Mouse (Mus musculus) Patski (cell line): Measurements from ENCODE around the gene Ctr9. TPM values are rescaled to one million over a fixed set of nuclear protein-coding genes. Genes with fewer than 3 reads are reported as not detected.

Experiments used
- ATAC-seq: fragments of 100-300 bp; one replicate; pipeline ENCODE4 v1.8.0; 2021
- CTCF ChIA-PET: fragments of 350-600 bp; sonication (Branson Sonifier 250); formaldehyde crosslinking; loops from one replicate; lab custom pipeline; 2022; ENCODE audit warnings: inconsistent platforms; lab: Charles Lee
- POLR2A ChIA-PET: fragments of 350-600 bp; sonication (Branson Sonifier 250); formaldehyde crosslinking; loops from one replicate; lab custom pipeline; 2022; ENCODE audit warnings: antibody characterized with exemption, inconsistent platforms; lab: Charles Lee
- DNase-seq: peaks from one replicate; pipeline ENCODE4 v3.0.0-alpha.2; 2011; ENCODE audit warnings: low read depth, low spot score
- H3K27me3 ChIP-seq: fragments of 371-371 bp; one replicate; pipeline ENCODE4 v1.5.1; 2021
- CTCF ChIP-seq: fragments of 100-300 bp; IDR thresholded peaks from one replicate; pipeline ENCODE4 v1.5.1; 2021
- in situ Hi-C: fragments of 300-500 bp; cut with MboI; formaldehyde crosslinking; loops from 3 replicates; pipeline ENCODE4 v1.11.1; 2018; ENCODE audit warnings: low pct_unique_long_range_greater_than_20kb, mixed read lengths
- polyA plus RNA-seq: library from polyadenylated mRNA; unstranded; gene quantifications from one replicate; pipeline ENCODE4 v1.2.3, GENCODE M21; 2021

Gene Ctr9
- polyA plus RNA-seq, 1 experiment from 2014 or later, result 44.1 TPM

- DNase-seq (no peak), ATAC-seq (no peak)
- CTCF ChIA-PET, result no interaction called here
- no peaks in the 10 kb centered on the region for H3K27me3 ChIP-seq
- TF ChIP-seq CTCF, result no peak
- POLR2A ChIA-PET, result no interaction called here
- in situ Hi-C loops, result no loop called here
These were observed 43.7 kb downstream of the Ctr9 start for GRCm38 (mm10) chr7:111072410-111072809.

GRCm38 (mm10) chr7:111075288-111075687 is 46.5 kb downstream of the Ctr9 start:
- H3K27me3 ChIP-seq, result no peaks in the 10 kb centered on the region
- TF ChIP-seq CTCF, result no peak
- in situ Hi-C loops, result no loop called here
- ATAC-seq (no peak), DNase-seq (no peak)
- POLR2A ChIA-PET, result no interaction called here
- CTCF ChIA-PET, result interaction anchor here (1.0 to 1.5 kb wide), 2 partner anchors 8 to 11 kb away, joined by 3 read pairs; no protein-coding TSS in a partner anchor

- TF ChIP-seq CTCF, result no peak
- CTCF ChIA-PET, result no interaction called here
- POLR2A ChIA-PET, result no interaction called here
- ATAC-seq (no peak), DNase-seq (no peak)
- no peaks in the 10 kb centered on the region for H3K27me3 ChIP-seq
- in situ Hi-C loops, result no loop called here
These were observed 49.5 kb downstream of the Ctr9 start for GRCm38 (mm10) chr7:111078271-111078670.

GRCm38 (mm10) chr7:111080026-111080425 is 51.3 kb downstream of the Ctr9 start:
- ChIA-PET POLR2A (no interaction called here), CTCF (no interaction called here)
- no peak for TF ChIP-seq CTCF
- no peak for ATAC-seq
- DNase-seq, result no peak
- in situ Hi-C loops, result no loop called here
- no peaks in the 10 kb centered on the region for H3K27me3 ChIP-seq

- ATAC-seq, result no peak
- no peak for DNase-seq
- no peak for TF ChIP-seq CTCF
- H3K27me3 ChIP-seq, result no peaks in the 10 kb centered on the region
- in situ Hi-C loops, result no loop called here
- ChIA-PET POLR2A (interaction anchor here (1.6 kb wide), 1 partner anchor 10 kb away, joined by 5 read pairs; no protein-coding TSS in a partner anchor), CTCF (no interaction called here)
These were observed 52.1 kb downstream of the Ctr9 start for GRCm38 (mm10) chr7:111080876-111081275.

- no peaks in the 10 kb centered on the region for H3K27me3 ChIP-seq
- ATAC-seq (peak; percentile 64), DNase-seq (no peak)
- in situ Hi-C loops, result no loop called here
- TF ChIP-seq CTCF, result no peak
- ChIA-PET CTCF (interaction anchor here (1.3 kb wide), 1 partner anchor 40 kb away, joined by 4 read pairs; no protein-coding TSS in a partner anchor), POLR2A (interaction anchor here (0.5 to 1.7 kb wide), 14 partner anchors 9 to 215 kb away, joined by 3 to 20 read pairs (median 4); no protein-coding TSS in a partner anchor)
These were observed 53.5 kb downstream of the Ctr9 start for GRCm38 (mm10) chr7:111082043-111082821.

- no peaks in the 10 kb centered on the region for H3K27me3 ChIP-seq
- ChIA-PET CTCF (interaction anchor here (0.8 to 1.4 kb wide), 4 partner anchors 8 to 158 kb away, joined by 3 to 4 read pairs (median 3); no protein-coding TSS in a partner anchor), POLR2A (interaction anchor here (0.7 to 1.7 kb wide), 13 partner anchors 9 to 1233 kb away, joined by 3 to 20 read pairs (median 4); no protein-coding TSS in a partner anchor)
- ATAC-seq, result peak; percentile 97
- DNase-seq, result peak; percentile 91
- in situ Hi-C loops, result no loop called here
- TF ChIP-seq CTCF, result no peak
These were observed 54.3 kb downstream of the Ctr9 start, which contains the start of gene Eif4g2 for GRCm38 (mm10) chr7:111082822-111083732. Eif4g2 (minus strand) TSS chr7:111083030.

- DNase-seq, result no peak
- no peaks in the 10 kb centered on the region for H3K27me3 ChIP-seq
- POLR2A ChIA-PET, result interaction anchor here (1.1 to 1.7 kb wide), 5 partner anchors 27 to 1232 kb away, joined by 3 to 20 read pairs (median 5); no protein-coding TSS in a partner anchor
- no peak for TF ChIP-seq CTCF
- no peak for ATAC-seq
- CTCF ChIA-PET, result interaction anchor here (0.8 to 1.4 kb wide), 3 partner anchors 9 to 157 kb away, joined by 3 read pairs; no protein-coding TSS in a partner anchor
- in situ Hi-C loops, result no loop called here
These were observed 55.0 kb downstream of the Ctr9 start for GRCm38 (mm10) chr7:111083733-111084120.

- CTCF ChIA-PET, result interaction anchor here (1.2 to 1.4 kb wide), 2 partner anchors 12 to 15 kb away, joined by 3 read pairs; no protein-coding TSS in a partner anchor
- no peaks in the 10 kb centered on the region for H3K27me3 ChIP-seq
- TF ChIP-seq CTCF, result no peak
- DNase-seq, result no peak
- in situ Hi-C loops, result no loop called here
- POLR2A ChIA-PET, result interaction anchor here (0.6 to 1.1 kb wide), 3 partner anchors 53 to 1232 kb away, joined by 3 to 7 read pairs (median 4); no protein-coding TSS in a partner anchor
- ATAC-seq, result no peak
These were observed 55.7 kb downstream of the Ctr9 start for GRCm38 (mm10) chr7:111084443-111084842.

- POLR2A ChIA-PET, result interaction anchor here (0.6 kb wide), 1 partner anchor 153 kb away, joined by 4 read pairs; no protein-coding TSS in a partner anchor
- no peak for ATAC-seq
- no peak for DNase-seq
- no peaks in the 10 kb centered on the region for H3K27me3 ChIP-seq
- TF ChIP-seq CTCF, result no peak
- in situ Hi-C loops, result no loop called here
- CTCF ChIA-PET, result interaction anchor here (1.2 to 1.6 kb wide), 2 partner anchors 11 to 33 kb away, joined by 3 read pairs; no protein-coding TSS in a partner anchor
These were observed 56.4 kb downstream of the Ctr9 start for GRCm38 (mm10) chr7:111085153-111085552.
